Mouse (Mus musculus) left cerebral cortex, adult 2 months (tissue): ENCODE results near the gene Ganc. TPM values are rescaled to one million over a fixed set of nuclear protein-coding genes. Genes with fewer than 3 reads are reported as not detected.

Experiments
- DNase-seq, 2 experiments: peaks; one replicate each; pipeline ENCODE4 v3.0.0; 2021 to 2022; ENCODE audit warnings: low spot score in 2 of 2, mixed read lengths in 1 of 2; ENCODE audit errors: extremely low spot score in 1 of 2
- H3K27ac ChIP-seq: fragments of 200-600 bp; 2 replicates; pipeline ENCODE4 v1.8.1; 2022
- H3K4me3 ChIP-seq: fragments of 200-600 bp; 2 replicates; pipeline ENCODE4 v1.8.1; 2022
- CTCF ChIP-seq: fragments of 200-600 bp; IDR thresholded peaks from 2 replicates; pipeline ENCODE4 v1.8.1; 2022; ENCODE audit warnings: antibody characterized with exemption, mild to moderate bottlenecking, moderate library complexity
- intact Hi-C: fragments of 180-260 bp; cut with DNase I; formaldehyde crosslinking; loops from one replicate; pipeline ENCODE4 v1.15.1; 2025
- total RNA-seq, 2 experiments: library from RNA; stranded (reverse); gene quantifications; 2 replicates each; pipeline ENCODE4 v1.2.3; 2021

Ganc gene
- total RNA-seq, 2 experiments from 2014 or later = 11.6 to 13.9 TPM

- no peak for TF ChIP-seq CTCF
- Histone ChIP-seq H3K27ac (no peak overlapping the region), H3K4me3 (no peak overlapping the region)
- intact Hi-C loops = no loop called here
- DNase-seq = no peak
Measured at GRCm38 (mm10) chr2:120454987-120455386, 51.3 kb downstream of the Ganc start.

- Histone ChIP-seq H3K27ac (no peak within 1 kb of the TSS), H3K4me3 (no peak within 1 kb of the TSS)
- no peak for TF ChIP-seq CTCF
- no peak for DNase-seq
- intact Hi-C loops = no loop called here
Measured at GRCm38 (mm10) chr2:120455719-120456118, 52.0 kb downstream of the Ganc start, which contains the start of gene Capn3. Capn3 (plus strand) TSS chr2:120456019.

GRCm38 (mm10) chr2:120460216-120460615 is 56.5 kb downstream of the Ganc start:
- TF ChIP-seq CTCF = no peak
- Histone ChIP-seq H3K27ac (no peak overlapping the region), H3K4me3 (no peak overlapping the region)
- intact Hi-C loops = no loop called here
- no peak for DNase-seq

GRCm38 (mm10) chr2:120463328-120463727 is 59.6 kb downstream of the Ganc start:
- Histone ChIP-seq H3K4me3 (no peak overlapping the region), H3K27ac (no peak overlapping the region)
- no peak for TF ChIP-seq CTCF
- no peak for DNase-seq
- intact Hi-C loops = no loop called here

DNA sequence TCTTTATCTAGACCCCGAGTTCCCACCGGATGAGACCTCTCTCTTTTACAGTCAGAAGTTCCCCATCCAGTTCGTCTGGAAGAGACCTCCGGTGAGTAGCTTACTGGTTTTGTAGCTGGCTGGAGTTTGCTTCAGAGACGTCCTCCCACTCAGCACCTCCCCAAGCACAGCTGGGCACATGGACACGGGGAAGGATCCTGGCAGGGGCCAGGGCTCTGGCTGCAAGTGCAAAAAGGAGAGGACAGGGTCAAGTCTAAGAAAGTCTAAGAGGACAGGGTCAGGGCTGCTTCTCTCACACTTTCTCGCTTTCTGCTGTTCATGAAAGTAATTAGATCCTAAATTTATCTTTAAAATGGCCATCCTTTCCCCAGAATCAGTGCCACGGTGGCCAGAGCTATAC is 60.4 kb downstream of the Ganc start:
- Histone ChIP-seq H3K4me3 (no peak overlapping the region), H3K27ac (no peak overlapping the region)
- TF ChIP-seq CTCF = no peak
- DNase-seq = no peak
- intact Hi-C loops = no loop called here

GRCm38 (mm10) chr2:120464732-120465396 is 61.2 kb downstream of the Ganc start:
- no peak for DNase-seq
- Histone ChIP-seq H3K4me3 (no peak overlapping the region), H3K27ac (no peak overlapping the region)
- intact Hi-C loops = no loop called here
- TF ChIP-seq CTCF = no peak

DNA sequence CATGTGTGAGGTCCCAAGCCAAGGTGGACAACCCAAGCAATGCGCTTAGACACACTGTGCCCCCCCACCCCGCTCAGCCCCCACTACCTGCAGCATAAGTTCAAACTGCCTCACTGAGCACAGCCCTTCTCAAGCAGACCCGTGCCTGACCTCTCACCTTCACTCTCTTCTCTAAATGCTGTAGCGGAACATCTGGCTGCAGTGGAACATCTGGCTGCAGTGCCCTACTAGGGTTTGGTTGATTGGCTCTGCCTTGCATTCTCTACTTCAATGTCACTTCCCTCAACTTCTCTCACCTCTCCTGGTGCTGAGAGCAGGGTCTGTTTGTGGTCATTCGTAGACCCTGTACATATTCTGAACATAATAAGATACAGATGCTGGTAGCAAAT is 61.7 kb downstream of the Ganc start:
- TF ChIP-seq CTCF = no peak
- Histone ChIP-seq H3K27ac (no peak overlapping the region), H3K4me3 (no peak overlapping the region)
- no peak for DNase-seq
- intact Hi-C loops = no loop called here

- TF ChIP-seq CTCF = no peak
- intact Hi-C loops = no loop called here
- no peak for DNase-seq
Measured at GRCm38 (mm10) chr2:120468011-120468410, 64.3 kb downstream of the Ganc start.

GRCm38 (mm10) chr2:120469220-120469619 is 65.5 kb downstream of the Ganc start:
- DNase-seq = no peak
- no peak overlapping the region for H3K4me3 ChIP-seq
- H3K27ac ChIP-seq = no peak overlapping the region
- intact Hi-C loops = no loop called here
- no peak for TF ChIP-seq CTCF

More at GRCm38 (mm10) chr2:120468011-120468410, 64.3 kb downstream of the Ganc start:
- Histone ChIP-seq H3K4me3 (no peak overlapping the region), H3K27ac (no peak overlapping the region)

GRCm38 (mm10) chr2:120469715-120470114 is 66.0 kb downstream of the Ganc start:
- Histone ChIP-seq H3K27ac (no peak overlapping the region), H3K4me3 (no peak overlapping the region)
- TF ChIP-seq CTCF = no peak
- DNase-seq = no peak
- intact Hi-C loops = no loop called here

- no peak overlapping the region for H3K4me3 ChIP-seq
- no peak overlapping the region for H3K27ac ChIP-seq
- TF ChIP-seq CTCF = no peak
- no peak for DNase-seq
- intact Hi-C loops = no loop called here
Measured at GRCm38 (mm10) chr2:120470856-120471255, 67.2 kb downstream of the Ganc start.

GRCm38 (mm10) chr2:120476277-120477087 is 72.8 kb downstream of the Ganc start:
- Histone ChIP-seq H3K4me3 (no peak overlapping the region), H3K27ac (no peak overlapping the region)
- TF ChIP-seq CTCF = no peak
- DNase-seq = no peak
- intact Hi-C loops = no loop called here

DNA sequence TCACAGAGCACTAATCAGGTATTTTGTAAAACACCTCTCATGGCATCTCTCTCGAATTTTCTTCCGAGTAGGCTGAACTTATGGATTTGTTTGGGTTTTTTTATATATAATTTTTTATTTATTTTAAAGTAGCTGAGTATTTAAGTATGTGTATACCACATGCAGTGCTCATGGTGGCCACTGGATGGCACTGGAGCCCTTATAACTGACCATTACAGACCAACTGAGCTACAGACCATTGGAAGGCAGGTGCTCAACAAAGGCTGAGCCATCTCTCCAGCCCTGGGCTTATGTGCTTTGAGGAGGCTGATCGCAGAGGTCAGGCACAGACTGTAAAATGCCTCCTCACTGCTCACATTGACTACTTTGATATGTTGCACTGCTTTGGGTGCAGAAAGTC is 74.9 kb downstream of the Ganc start:
- peak; percentile 71 for TF ChIP-seq CTCF
- Histone ChIP-seq H3K4me3 (no peak overlapping the region), H3K27ac (no peak overlapping the region)
- intact Hi-C loops = loop anchor here (1.0 kb wide), 1 partner anchor 192 kb away; no protein-coding TSS in a partner anchor
- peak; percentile 53 to 62 for DNase-seq
